Mouse (Mus musculus) kidney, embryonic 14.5 days (tissue): ENCODE results near the gene Sept10. TPM values are rescaled to one million over a fixed set of nuclear protein-coding genes. Genes with fewer than 3 reads are reported as not detected.

Experiments
- ATAC-seq: fragments of 200-750 bp; cut with Nextera tagmentation; 2 replicates; pipeline ENCODE4 v1.8.0; 2017; ENCODE audit warnings: moderate number of reproducible peaks, mild to moderate bottlenecking, moderate TSS enrichment, moderate library complexity; ENCODE audit not compliant: low FRiP score, low TSS enrichment
- H3K27ac ChIP-seq: fragments of 300-500 bp; sonication (generic); 2 replicates; pipeline ENCODE4 v1.5.1; 2014; ENCODE audit warnings: low read depth, mild to moderate bottlenecking, low read length, moderate library complexity, mixed read lengths
- H3K27me3 ChIP-seq: fragments of 300-500 bp; sonication (generic); 2 replicates; pipeline ENCODE4 v1.6.1; 2014; ENCODE audit warnings: mild to moderate bottlenecking, low read length; ENCODE audit not compliant: control insufficient read depth, insufficient read depth
- H3K36me3 ChIP-seq: fragments of 300-500 bp; sonication (generic); 2 replicates; pipeline ENCODE4 v1.6.1; 2014; ENCODE audit warnings: low read length, mixed read lengths; ENCODE audit not compliant: control insufficient read depth, insufficient read depth
- H3K4me1 ChIP-seq: fragments of 300-500 bp; sonication (generic); 2 replicates; pipeline ENCODE4 v1.6.1; 2014; ENCODE audit warnings: low read length, mixed read lengths; ENCODE audit not compliant: control insufficient read depth, insufficient read depth
- H3K4me2 ChIP-seq: fragments of 300-500 bp; sonication (generic); replicated peaks from 2 replicates; pipeline ENCODE4 v1.6.1; 2014; ENCODE audit warnings: low read depth, mild to moderate bottlenecking, low read length
- H3K4me3 ChIP-seq: fragments of 300-500 bp; sonication (generic); 2 replicates; pipeline ENCODE4 v1.5.1; 2014; ENCODE audit warnings: mild to moderate bottlenecking, low read length
- H3K9ac ChIP-seq: fragments of 300-500 bp; sonication (generic); 2 replicates; pipeline ENCODE4 v1.6.1; 2014; ENCODE audit warnings: low read depth, mild to moderate bottlenecking, low read length, moderate library complexity
- H3K9me3 ChIP-seq: fragments of 300-500 bp; sonication (generic); 2 replicates; pipeline ENCODE4 v1.6.1; 2016; ENCODE audit warnings: low read length; ENCODE audit not compliant: control insufficient read depth
- WGBS: fragments of 180-500 bp; shearing (Covaris S2); extraction: QIAGEN DNeasy Blood & Tissue Kit; methylation state at CpG from one replicate; pipeline ENCODE4 v1.1.7; 2014; 5-methylcytosine and 5-hydroxymethylcytosine counted together
- polyA plus RNA-seq: library from polyadenylated mRNA; unstranded; fragments of >200 nt; fragmentation: Nextera tagmentation; extraction: Ambion mirVana; gene quantifications from 2 replicates; pipeline ENCODE4 v1.2.1, GENCODE M21; 2014

Gene Sept10
- polyA plus RNA-seq, 1 experiment from 2014 or later: 55.8 TPM

DNA sequence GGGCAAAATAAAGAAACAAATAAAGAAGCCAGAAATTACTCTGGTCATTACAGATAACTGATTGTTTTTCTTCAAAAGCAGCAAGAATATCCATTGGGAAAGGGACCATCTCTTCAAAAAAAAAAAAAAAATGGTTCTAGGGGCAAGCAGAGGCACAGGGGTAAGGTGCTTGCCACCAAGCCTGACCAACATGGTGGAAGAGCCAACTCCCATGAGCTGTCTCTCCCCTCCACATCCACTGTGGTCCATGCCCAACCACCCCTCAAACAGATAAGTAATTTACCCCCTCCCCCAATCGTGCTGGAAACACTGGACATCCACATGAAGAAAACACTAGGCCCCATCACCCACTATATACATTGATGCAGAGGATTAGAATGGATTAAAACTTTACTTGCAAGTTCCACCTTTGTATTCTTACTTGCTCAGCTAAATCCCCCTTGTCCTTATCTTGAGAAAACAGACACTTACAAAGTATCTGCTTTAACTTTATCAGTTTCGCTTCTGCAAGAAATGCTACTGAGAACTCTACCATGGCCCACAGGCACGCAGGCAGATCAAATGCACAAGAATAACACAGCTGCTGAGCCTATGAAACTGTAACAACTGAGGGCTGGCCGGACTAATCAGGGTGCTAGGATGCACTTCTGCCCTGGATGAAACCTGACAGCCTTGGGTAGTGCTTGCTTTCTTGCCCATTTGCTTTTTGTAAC is 59.3 kb downstream of the Sept10 start:
- 0 out of 2 replicates have a peak, but pooled peaks have one; percentile 60 for ATAC-seq
- 34% methylated on average over 4 of the region's 4 CpGs for WGBS

GRCm38 (mm10) chr10:59158627-59159026 is 63.0 kb downstream of the Sept10 start:
- Histone ChIP-seq H3K9ac (no peak overlapping the region), H3K27ac (no peak overlapping the region), H3K9me3 (no peaks in the 10 kb centered on the region), H3K36me3 (no peaks in the 10 kb centered on the region), H3K4me3 (no peak overlapping the region), H3K27me3 (no peaks in the 10 kb centered on the region), H3K4me1 (no peaks in the 10 kb centered on the region; the same call in 1 of the 2 replicates), H3K4me2 (no peak overlapping the region)
- WGBS: 52% methylated on average over 3 of the region's 3 CpGs
- no peak for ATAC-seq

More for the DNA sequence above, 59.3 kb downstream of the Sept10 start:
- Histone ChIP-seq H3K9ac (no peak overlapping the region), H3K27ac (no peak overlapping the region), H3K4me2 (no peak overlapping the region), H3K36me3 (peaks cover 4% of the 10 kb centered on the region; the same call in 1 of the 2 replicates), H3K27me3 (no peaks in the 10 kb centered on the region), H3K4me1 (no peaks in the 10 kb centered on the region; the same call in 1 of the 2 replicates), H3K4me3 (no peak overlapping the region), H3K9me3 (no peaks in the 10 kb centered on the region)

DNA sequence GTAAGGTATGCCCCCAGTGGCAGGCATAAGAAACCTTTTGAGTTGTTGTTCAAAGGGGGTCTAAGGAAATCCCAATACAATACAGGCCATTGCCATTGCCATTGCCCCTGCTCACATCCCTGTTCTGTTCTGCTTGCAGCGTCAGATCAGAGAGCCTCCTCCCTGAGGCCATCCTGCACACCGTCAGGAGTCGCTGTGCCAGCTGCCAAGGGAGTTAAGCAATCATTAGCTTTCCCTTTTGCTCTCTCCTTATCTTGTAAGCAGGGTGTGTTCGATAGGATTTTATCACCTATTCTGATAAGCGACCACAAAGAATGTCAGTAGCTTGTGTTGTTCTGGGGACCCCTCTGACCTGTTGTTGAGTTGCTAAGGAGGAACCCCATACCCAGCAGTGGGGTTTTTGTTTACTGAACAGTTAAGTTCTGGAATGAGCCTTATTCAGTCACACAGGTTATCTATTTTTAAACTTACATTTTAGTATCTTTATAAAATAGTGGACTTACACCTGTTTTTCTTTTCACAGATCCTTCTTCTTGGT is 69.0 kb downstream of the Sept10 start:
- Histone ChIP-seq H3K9me3 (no peaks in the 10 kb centered on the region), H3K36me3 (no peaks in the 10 kb centered on the region), H3K27me3 (no peaks in the 10 kb centered on the region), H3K27ac (no peak overlapping the region), H3K9ac (no peak overlapping the region), H3K4me2 (no peak overlapping the region), H3K4me3 (no peak overlapping the region), H3K4me1 (no peaks in the 10 kb centered on the region)
- 72% methylated on average over 5 of the region's 5 CpGs for WGBS
- ATAC-seq: no peak

DNA sequence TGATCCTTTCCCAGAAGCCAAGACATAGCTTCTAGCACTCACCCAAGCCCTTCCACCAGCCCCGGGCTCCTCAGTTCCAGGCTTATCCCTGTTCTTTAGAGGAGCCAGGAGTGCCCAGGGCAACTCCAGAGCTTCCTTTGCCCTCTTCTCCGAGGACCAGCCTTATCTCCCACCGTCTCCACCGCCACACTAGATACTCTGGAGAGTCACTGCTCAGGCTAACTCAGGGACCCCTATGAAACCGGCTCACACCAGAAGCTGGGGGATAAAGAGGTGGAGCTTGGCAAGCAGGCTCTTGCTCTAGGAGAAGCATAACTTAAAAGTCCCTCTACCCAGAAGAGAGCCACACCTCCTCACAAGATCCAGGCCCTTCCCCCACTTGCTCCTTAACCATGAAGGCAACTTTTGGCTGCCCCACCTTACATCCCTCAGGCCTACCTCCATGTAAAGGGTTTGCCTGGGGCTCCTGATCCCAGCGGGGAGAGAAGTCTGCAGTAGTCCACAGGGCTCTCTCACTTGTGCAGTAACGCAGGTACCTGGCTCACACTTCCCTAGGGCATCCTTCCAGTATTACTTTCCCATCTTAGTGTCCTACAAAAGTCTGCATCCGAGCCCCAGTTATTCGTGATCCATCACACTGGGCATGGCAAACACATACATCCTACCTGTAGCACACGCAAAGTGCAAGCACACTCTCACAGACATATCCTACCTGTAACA is 70.5 kb downstream of the Sept10 start:
- H3K9ac ChIP-seq: no peak overlapping the region
- H3K9me3 ChIP-seq: no peaks in the 10 kb centered on the region
- ATAC-seq: no peak
- H3K27me3 ChIP-seq: no peaks in the 10 kb centered on the region
- no peak overlapping the region for H3K4me2 ChIP-seq
- 90% methylated on average over 10 of the region's 10 CpGs for WGBS
- H3K36me3 ChIP-seq: no peaks in the 10 kb centered on the region
- H3K27ac ChIP-seq: no peak overlapping the region
- no peak overlapping the region for H3K4me3 ChIP-seq
- no peaks in the 10 kb centered on the region for H3K4me1 ChIP-seq

GRCm38 (mm10) chr10:59149956-59150383 is 71.7 kb downstream of the Sept10 start:
- Histone ChIP-seq H3K27me3 (no peaks in the 10 kb centered on the region), H3K4me1 (no peaks in the 10 kb centered on the region), H3K4me2 (no peak overlapping the region), H3K9ac (no peak overlapping the region), H3K27ac (no peak overlapping the region), H3K9me3 (no peaks in the 10 kb centered on the region), H3K36me3 (no peaks in the 10 kb centered on the region), H3K4me3 (no peak overlapping the region)
- WGBS: 23% methylated on average over 8 of the region's 8 CpGs
- ATAC-seq: peak; percentile 76; the same call in 1 of the 2 replicates

DNA sequence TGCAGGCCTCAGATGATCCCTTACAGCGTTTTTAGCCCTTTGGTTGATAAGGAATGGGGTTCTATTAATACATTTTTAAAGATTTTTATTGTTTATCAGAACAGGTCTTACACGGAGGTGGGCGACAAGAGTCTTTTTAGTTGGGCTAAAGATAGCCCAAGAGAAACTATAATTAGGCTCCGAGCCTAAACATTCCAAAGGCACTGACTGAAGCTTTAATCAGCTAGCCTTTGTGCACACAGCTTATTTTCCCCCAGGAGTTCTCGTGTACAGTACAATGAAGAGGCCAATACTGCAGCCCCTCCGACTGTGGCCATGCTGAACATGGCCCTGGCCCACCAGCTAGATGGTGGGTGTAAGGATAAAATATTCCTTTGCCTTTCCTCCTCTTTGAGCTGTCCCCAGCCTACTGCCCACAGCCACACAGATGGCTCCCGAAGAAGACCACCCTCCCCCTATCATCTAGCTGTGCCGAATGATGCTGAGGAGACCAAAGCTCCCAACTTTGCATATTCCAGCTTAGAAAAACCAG is 88.1 kb downstream of the Sept10 start:
- H3K4me2 ChIP-seq: no peak overlapping the region
- no peak overlapping the region for H3K9ac ChIP-seq
- H3K4me1 ChIP-seq: no peaks in the 10 kb centered on the region
- ATAC-seq: no peak
- H3K36me3 ChIP-seq: no peaks in the 10 kb centered on the region
- no peaks in the 10 kb centered on the region for H3K9me3 ChIP-seq
- WGBS: 80% methylated on average over 8 of the region's 8 CpGs
- H3K27ac ChIP-seq: no peak overlapping the region
- no peaks in the 10 kb centered on the region for H3K27me3 ChIP-seq
- H3K4me3 ChIP-seq: no peak overlapping the region

- no peak overlapping the region for H3K4me2 ChIP-seq
- 72% methylated on average over 20 of the region's 20 CpGs for WGBS
- H3K9me3 ChIP-seq: no peaks in the 10 kb centered on the region
- no peaks in the 10 kb centered on the region for H3K36me3 ChIP-seq
- no peak for ATAC-seq
- no peak overlapping the region for H3K9ac ChIP-seq
- H3K4me1 ChIP-seq: no peaks in the 10 kb centered on the region
- H3K27me3 ChIP-seq: no peaks in the 10 kb centered on the region
- H3K27ac ChIP-seq: no peak overlapping the region
- no peak overlapping the region for H3K4me3 ChIP-seq
These were observed 89.6 kb downstream of the Sept10 start for GRCm38 (mm10) chr10:59131926-59132628.

- Histone ChIP-seq H3K4me2 (no peak overlapping the region), H3K9me3 (no peaks in the 10 kb centered on the region), H3K36me3 (no peaks in the 10 kb centered on the region), H3K27ac (no peak overlapping the region), H3K4me1 (no peaks in the 10 kb centered on the region), H3K9ac (no peak overlapping the region), H3K27me3 (no peaks in the 10 kb centered on the region), H3K4me3 (no peak overlapping the region)
- 82% methylated on average over 6 of the region's 6 CpGs for WGBS
- ATAC-seq: no peak
These were observed 94.0 kb downstream of the Sept10 start for GRCm38 (mm10) chr10:59127637-59128036.
